Mouse (Mus musculus): ENCODE measurements around the gene Ascc3.

Gene Ascc3

GRCm38 (mm10) chr10:50895881-50896766, 303.7 kb downstream of the Ascc3 start:
- DNase-seq: no peak

DNA sequence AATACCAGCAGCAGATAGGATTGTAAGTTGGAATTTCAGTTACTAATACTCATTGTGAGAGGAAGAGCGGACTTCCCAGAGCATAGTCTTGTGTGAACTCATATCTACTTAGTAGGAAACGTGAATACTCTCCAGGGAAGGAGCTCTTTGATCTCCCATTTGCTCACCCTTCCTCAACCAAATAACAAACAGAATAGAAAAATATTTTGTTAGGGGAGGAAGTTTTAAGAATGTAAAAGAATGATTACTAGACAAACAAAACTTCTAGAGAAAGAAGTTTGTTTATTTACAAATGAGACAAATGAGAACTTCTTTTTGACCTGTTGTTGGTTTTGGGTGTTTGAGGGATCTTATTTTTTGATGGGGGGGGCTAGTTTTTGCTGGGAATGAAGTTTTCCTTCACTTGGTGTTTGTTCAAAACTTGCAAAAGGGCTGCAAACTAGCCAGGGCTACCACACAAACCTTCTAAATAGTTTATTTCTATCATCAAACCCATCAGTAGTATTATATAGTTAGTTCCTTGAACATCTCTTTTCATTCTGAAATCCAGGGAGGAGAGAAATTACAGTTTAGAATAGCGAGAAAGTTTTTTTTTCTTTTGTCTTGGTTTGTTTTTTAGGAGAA, 304.4 kb downstream of the Ascc3 start:
- no peak for DNase-seq

DNA sequence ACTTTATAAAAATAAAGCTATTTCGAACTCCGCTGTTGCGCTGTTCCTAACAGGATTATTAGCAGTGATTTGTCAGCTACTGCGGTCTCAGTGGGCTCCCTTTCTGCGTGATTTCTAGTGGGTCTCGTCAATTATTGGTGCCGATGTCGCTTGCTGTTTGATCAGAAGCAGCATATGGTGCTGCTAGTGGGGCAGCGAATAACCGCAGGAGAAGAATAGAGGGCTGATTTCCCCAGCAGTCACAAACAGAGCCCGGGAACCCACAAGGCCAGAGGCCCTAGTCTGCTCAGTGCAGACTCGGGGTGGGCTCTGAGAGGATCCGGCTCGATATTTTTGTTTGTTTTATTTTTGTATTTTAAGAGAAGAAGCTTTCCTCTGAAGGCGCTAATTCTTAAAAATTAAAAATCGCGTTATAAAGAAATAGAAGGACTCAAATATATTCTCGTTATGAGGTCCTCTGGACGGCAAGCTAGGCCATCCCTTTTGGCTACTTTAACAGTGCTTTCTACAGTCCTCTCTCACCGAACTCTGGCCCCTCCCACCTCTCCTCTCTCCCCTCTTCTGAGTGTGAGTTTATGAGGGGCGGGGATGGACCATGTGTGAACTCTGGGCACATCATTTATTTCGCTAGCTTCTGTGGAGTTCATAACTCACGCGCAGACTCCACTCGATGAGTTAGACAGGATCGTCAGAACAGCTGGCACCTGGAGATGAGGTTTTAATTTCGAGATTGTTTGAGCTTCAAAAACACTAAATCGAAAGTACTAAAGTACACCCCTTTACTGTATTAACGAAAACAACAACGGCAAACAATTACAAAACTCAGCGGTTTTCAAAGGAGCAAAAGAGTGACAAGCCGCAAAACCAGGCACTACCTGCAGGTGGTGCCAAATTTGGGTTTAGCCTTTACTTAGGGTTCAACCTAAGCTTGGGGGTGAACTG, 305.3 kb downstream of the Ascc3 start:
- peak; percentile 22 for DNase-seq

GRCm38 (mm10) chr10:50898621-50899020, 306.2 kb downstream of the Ascc3 start:
- DNase-seq: no peak

DNA sequence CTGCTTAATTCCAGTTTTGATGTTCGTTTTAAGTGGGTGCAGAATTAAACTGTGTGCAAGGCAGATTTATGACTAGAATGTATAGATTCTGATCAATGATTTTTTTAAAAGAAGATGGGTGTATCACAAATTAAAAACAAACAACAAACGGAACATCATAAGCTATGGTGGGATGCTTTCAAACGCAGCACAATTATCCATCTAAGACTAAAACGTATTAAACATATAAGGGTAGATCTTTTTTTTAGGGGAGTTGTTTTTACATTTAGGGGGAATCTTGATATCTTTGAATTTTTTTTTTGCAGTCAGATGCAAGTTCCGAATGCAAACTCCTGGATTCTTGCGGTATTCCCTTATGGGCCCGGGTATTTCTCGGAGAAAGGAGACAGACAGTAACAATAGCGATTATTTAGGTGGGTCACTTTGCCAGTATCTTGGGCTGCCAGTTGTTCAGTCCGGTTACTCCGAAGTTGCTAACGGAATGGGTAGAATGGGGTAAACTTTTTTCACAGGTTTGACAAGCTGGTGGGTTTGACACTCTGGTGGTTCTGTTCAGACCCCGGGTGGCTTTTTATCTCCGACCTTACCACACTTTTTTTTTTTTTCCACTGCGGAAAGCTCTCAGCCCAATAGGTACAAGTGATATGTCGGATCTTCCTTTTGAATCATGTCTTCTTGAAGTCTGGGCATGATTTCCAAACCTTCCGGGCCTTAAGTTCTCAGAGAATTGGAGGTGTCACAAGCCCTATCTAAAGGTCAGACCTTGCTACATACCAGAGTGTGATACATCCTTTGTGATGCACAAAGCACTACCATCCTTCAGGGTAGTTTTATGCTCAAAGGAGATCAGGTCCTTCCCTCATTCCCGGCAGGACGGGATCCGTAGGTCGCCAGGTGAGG, 307.6 kb downstream of the Ascc3 start:
- no peak for DNase-seq

All from thymus, postnatal 14 days (tissue).